24 mouse cellular contexts compared by ENCODE assay signal in the genomic region with DNA sequence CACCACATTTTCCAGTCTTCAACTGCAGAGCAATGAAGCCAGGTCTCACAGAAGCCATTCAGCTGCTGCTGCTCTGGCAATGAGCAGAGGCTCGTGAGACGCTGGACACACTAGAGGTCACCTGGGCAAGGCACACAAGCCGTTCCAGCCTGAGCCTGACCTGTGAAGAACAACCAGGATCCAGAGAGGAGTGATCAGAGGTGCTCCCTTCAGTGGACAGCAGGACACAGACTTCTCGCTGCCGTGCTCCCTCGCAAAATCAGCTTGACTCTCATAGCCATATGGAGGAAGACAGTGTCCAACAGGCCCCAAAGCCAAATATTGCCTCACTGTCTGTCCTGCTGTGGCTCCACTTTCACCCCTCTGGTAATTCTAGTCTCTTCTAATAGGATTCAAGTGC. TPM values are rescaled to one million over a fixed set of nuclear protein-coding genes. Genes with fewer than 3 reads are reported as not detected.
DNase-seq lines count a peak whose midpoint lies in the region; ATAC-seq and TF ChIP-seq lines count a peak whose summit lies in the region.
"Had no signal": no experiment of that assay in that cellular context is flagged by ENCODE, and none has a peak within 500 bp of the region (broad histone marks: within the 10 kb centered on the region; RNA-seq: fewer than 3 reads in every experiment).

No protein-coding gene starts in this region.

- H3K27ac ChIP-seq in kidney, embryonic 14.5 days (ENCODE audit: low read depth, low read length) = no peak overlapping the region
- peak overlapping the region; percentile 63; the same call in 1 of the 2 replicates for H3K27ac ChIP-seq in left cerebral cortex, adult 2 months
- H3K27ac ChIP-seq: embryonic facial prominence, embryonic 10.5 days; embryonic facial prominence, embryonic 13.5 days; forebrain, embryonic 12.5 days; forebrain, embryonic 15.5 days; heart, adult 2 months; heart, embryonic 10.5 days; heart, embryonic 13.5 days; hindbrain, embryonic 12.5 days; hindbrain, embryonic 15.5 days had no signal

- H3K27me3 ChIP-seq in kidney, embryonic 14.5 days (ENCODE audit: control insufficient read depth, insufficient read depth, low read length) = no peaks in the 10 kb centered on the region
- H3K27me3 ChIP-seq: embryonic facial prominence, embryonic 13.5 days; forebrain, embryonic 12.5 days; forebrain, embryonic 15.5 days; hindbrain, embryonic 12.5 days; hindbrain, embryonic 15.5 days had no signal

- H3K9me3 ChIP-seq in kidney, embryonic 14.5 days (ENCODE audit: control insufficient read depth, low read length) = no peaks in the 10 kb centered on the region
- H3K9me3 ChIP-seq: embryonic facial prominence, embryonic 10.5 days; embryonic facial prominence, embryonic 13.5 days; forebrain, embryonic 12.5 days; forebrain, embryonic 15.5 days; heart, embryonic 10.5 days; heart, embryonic 13.5 days; hindbrain, embryonic 12.5 days; hindbrain, embryonic 15.5 days had no signal

- no peak for ATAC-seq in kidney, embryonic 14.5 days (ENCODE audit: low FRiP score, low TSS enrichment)
- ATAC-seq: CD4-positive, CD25-positive, alpha-beta regulatory T cell, adult 4 months; forebrain, embryonic 15.5 days had no signal

- 89% methylated on average over 6 of the region's 6 CpGs for WGBS in kidney, embryonic 14.5 days

- H3K9ac ChIP-seq in kidney, embryonic 14.5 days (ENCODE audit: low read depth, low read length) = 0 out of 2 replicates have a peak overlapping the region, but pooled peaks have one; percentile 7
- H3K9ac ChIP-seq: embryonic facial prominence, embryonic 13.5 days; forebrain, embryonic 12.5 days; forebrain, embryonic 15.5 days; heart, embryonic 13.5 days; hindbrain, embryonic 12.5 days; hindbrain, embryonic 15.5 days had no signal

- intact Hi-C loops in heart, postnatal 36 days (cut with DNase I) = no loop called here
- intact Hi-C loops in left cerebral cortex, adult 2 months (cut with DNase I) = loop anchor here (2.0 kb wide), 1 partner anchor 23 kb away; no protein-coding TSS in a partner anchor

- H3K36me3 ChIP-seq in kidney, embryonic 14.5 days (ENCODE audit: control insufficient read depth, insufficient read depth, low read length) = no peaks in the 10 kb centered on the region
- H3K36me3 ChIP-seq: embryonic facial prominence, embryonic 10.5 days; embryonic facial prominence, embryonic 13.5 days; forebrain, embryonic 12.5 days; forebrain, embryonic 15.5 days; heart, embryonic 10.5 days; heart, embryonic 13.5 days; hindbrain, embryonic 12.5 days; hindbrain, embryonic 15.5 days had no signal

- no peak overlapping the region for H3K4me3 ChIP-seq in kidney, embryonic 14.5 days (ENCODE audit: low read length)
- no peak overlapping the region for H3K4me3 ChIP-seq in left cerebral cortex, adult 2 months
- H3K4me3 ChIP-seq: embryonic facial prominence, embryonic 10.5 days; embryonic facial prominence, embryonic 13.5 days; erythroblast, embryonic 14.5 days; forebrain, embryonic 12.5 days; forebrain, embryonic 15.5 days; heart, adult 2 months; heart, embryonic 10.5 days; heart, embryonic 13.5 days; hindbrain, embryonic 12.5 days; hindbrain, embryonic 15.5 days had no signal

- no peak overlapping the region for H3K4me2 ChIP-seq in kidney, embryonic 14.5 days (replicated peaks; ENCODE audit: low read depth, low read length)
- H3K4me2 ChIP-seq: embryonic facial prominence, embryonic 13.5 days; forebrain, embryonic 12.5 days; forebrain, embryonic 15.5 days; heart, embryonic 13.5 days; hindbrain, embryonic 12.5 days; hindbrain, embryonic 15.5 days had no signal

- no peak for TF ChIP-seq CTCF in left cerebral cortex, adult 2 months (IDR thresholded peaks at IDR 0.05)

- DNase-seq in heart, adult 11 months = peak; percentile 92
- DNase-seq in heart, postnatal 36 days = no peak
- DNase-seq in kidney, adult 9 months = no peak
- no peak for DNase-seq in left cerebral cortex, adult 2 months (ENCODE audit: extremely low spot score in 1 of 2, low spot score in 2 of 2)
- DNase-seq in left cerebral cortex, adult 11 months (ENCODE audit: low spot score) = no peak
- DNase-seq: adrenal gland, adult 2 months; adrenal gland, postnatal 14 days; cerebellum, adult 11-12 months; cerebellum, adult 8-10 months; embryo, embryonic 11 days; gastrocnemius, postnatal 25 days; heart, adult 2 months; heart, postnatal 14 days had no signal

- no peaks in the 10 kb centered on the region for H3K4me1 ChIP-seq in kidney, embryonic 14.5 days (ENCODE audit: control insufficient read depth, insufficient read depth, low read length)
- H3K4me1 ChIP-seq: forebrain, embryonic 12.5 days; forebrain, embryonic 15.5 days; heart, embryonic 10.5 days; hindbrain, embryonic 12.5 days; hindbrain, embryonic 15.5 days had no signal

RNA-seq across cellular contexts. Expression of a gene that starts 29.1 kb away (rescaled TPM):
- 10 to 100 TPM; 25.5 to 25.7 TPM for total RNA-seq in heart, postnatal 36 days (2021)
- polyA plus RNA-seq in kidney, embryonic 14.5 days (2014; fragmentation: Nextera tagmentation; extraction: Ambion mirVana) = 1.1 and 1.3 TPM in 2 replicates
- total RNA-seq in left cerebral cortex, adult 2 months (2021) = 10 to 100 TPM; 73.3 to 80.4 TPM
- polyA plus RNA-seq: erythroblast, embryonic 14.5 days had no signal
